Mouse (Mus musculus) gastrocnemius, postnatal 14 days (tissue): Measurements from ENCODE around the gene Ltbp2. TPM values are rescaled to one million over a fixed set of nuclear protein-coding genes. Genes with fewer than 3 reads are reported as not detected.

Experiments
- DNase-seq: peaks from one replicate; pipeline ENCODE4 v3.0.0; 2021; ENCODE audit warnings: mixed read lengths
- intact Hi-C: fragments of 180-260 bp; cut with DNase I; formaldehyde crosslinking; loops from one replicate; pipeline ENCODE4 v1.15.1; 2025; ENCODE audit warnings: low total_unique reads
- total RNA-seq, 2 experiments: library from RNA; stranded (reverse); gene quantifications; 2 replicates each; pipeline ENCODE4 v1.2.3; 2021

Gene Ltbp2
- total RNA-seq, 2 experiments from 2014 or later: 1.7 to 1.8 TPM

DNA sequence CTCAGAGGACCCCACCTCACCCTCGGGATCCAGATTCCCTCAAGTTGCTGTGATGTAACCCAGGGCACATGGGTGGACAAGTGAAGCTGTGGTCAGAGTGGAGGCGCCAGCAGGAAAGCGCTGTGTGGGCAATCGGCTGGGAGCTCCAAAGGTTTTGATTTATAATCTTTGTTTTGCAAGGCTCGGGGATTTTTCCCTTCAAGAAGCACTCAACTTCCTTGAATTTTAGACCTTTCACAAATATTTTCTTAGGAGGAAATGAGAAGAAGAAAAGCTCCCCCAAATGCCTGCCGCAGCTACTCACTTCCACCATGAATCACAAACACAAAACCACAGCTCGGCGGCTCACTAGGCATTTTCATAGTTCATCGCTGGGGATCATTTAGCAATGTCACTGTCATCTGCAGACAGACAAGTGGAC lies 29.7 kb downstream of the Ltbp2 start:
- DNase-seq: no peak
- intact Hi-C loops: no loop called here

DNA sequence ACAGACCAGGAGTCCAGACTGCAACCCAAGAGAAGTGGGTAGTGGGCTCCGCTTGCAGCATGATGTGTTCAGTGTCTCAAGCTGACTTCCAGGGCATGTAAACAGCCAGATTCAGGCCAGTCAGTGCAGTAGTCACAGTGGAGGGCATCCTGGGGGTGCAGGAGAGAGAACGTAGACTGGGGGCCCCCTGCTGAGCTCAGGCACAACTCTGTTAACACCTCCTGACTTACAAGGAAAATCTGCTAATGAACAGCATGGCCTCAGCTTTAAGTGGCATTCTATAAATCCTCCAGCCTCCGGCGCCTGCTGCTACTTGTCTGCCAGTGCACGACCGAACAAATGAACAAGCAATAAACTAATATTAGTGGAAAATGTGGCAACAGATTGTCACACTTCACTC lies 33.6 kb downstream of the Ltbp2 start:
- DNase-seq: no peak
- intact Hi-C loops: no loop called here

DNA sequence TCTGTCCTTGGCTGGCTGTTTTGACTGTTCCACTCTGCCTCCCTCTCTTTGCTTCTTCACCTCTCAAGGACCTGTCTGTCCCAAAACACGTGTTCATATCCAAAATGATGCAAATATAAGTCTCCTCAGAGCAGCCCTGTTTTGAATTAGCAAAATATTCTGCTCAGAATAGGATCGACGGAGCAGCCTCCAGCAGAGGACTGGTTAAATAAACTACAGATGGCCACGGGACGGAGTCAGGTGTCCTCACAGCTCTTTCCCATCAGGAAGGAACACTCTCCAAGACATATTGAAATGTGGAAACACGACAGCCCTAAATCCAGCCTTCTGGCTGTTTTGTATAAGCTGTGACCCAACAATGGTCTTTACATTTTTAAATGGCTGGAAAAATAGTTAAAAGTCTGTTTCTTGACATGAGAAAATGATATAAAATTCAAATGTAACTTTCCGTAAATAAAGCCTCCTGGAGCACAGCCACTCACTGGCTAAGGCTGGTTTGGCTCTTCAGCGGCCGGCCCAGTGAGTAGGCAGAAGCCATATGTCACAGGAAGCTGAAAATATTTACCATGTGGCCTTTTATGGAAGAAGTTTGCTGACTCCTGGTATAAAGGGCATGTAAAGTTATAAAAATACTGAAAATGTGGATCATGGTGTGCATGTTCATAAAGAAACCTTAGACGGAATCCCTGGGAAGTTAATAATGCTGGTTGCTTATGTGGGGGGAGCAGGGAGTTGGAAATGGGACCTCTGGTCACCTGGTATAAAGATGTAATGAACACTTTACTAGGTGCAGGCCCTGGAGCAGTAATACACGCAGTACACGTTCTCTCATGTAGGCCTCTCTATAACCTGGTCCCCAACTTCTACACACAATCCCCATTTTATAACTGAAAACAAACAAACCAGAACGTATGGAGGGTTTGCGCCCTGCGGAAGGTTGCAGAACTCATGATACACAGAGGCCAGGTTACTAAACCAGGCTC lies 34.9 kb downstream of the Ltbp2 start:
- no peak for DNase-seq
- intact Hi-C loops: no loop called here

DNA sequence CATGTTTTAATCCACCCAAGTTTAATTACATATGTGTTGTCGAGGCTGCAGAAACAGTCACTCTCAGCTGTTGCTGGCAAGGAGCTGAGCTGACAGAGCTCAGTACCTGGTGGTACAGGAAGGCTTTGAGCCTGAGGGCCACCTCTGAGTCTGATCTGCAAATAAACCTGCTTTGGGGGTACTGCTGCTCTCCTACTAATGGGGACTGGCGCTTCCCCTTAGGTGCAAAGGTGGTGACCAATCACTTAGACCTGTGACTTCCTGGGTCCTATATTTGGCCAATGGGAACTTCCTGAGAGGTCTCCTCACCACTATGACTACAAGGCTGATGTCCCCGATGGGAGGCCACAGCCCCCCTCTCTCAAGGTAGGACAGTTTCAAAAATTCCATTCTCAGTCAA lies 35.6 kb downstream of the Ltbp2 start:
- intact Hi-C loops: no loop called here
- DNase-seq: no peak

DNA sequence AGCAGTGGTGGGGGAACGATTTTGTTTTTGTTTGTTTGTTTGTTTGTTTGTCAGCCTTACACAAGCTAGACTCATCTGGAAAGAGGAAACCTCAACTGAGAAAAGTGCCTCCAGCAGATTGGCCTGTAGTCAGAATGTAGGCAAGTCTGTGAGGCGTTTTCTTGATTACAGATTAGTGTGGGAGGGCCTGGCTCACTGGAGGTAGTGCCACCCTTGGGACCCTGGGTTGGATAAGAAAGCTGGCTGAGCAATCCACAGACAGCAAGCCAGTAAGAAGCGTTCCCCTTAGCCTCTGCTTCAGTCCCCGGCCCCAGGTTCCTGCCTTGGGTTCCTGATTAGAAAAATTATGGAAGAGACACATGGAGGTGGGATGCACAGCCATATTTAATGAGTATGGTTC lies 36.4 kb downstream of the Ltbp2 start:
- DNase-seq: no peak
- intact Hi-C loops: no loop called here

DNA sequence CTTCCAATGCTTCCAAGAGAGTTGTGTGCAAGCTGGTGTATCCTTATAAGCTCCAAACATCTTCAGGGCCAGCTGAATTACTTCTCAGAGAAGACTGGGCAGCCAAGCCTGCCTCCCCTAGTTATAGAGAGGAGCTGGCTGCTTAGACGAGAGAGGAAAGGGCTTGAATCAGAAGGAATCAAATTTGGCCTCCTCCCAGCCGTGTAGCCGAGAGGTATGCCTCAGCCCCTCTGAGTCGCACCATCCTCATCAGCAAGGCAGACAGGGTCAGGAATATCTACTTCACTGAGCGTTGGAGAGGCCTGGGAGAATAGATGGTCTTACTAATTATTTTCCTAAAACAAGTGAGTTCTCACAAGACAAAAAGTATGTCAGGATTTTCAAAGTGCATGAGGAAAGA lies 40.7 kb downstream of the Ltbp2 start:
- intact Hi-C loops: no loop called here
- no peak for DNase-seq

DNA sequence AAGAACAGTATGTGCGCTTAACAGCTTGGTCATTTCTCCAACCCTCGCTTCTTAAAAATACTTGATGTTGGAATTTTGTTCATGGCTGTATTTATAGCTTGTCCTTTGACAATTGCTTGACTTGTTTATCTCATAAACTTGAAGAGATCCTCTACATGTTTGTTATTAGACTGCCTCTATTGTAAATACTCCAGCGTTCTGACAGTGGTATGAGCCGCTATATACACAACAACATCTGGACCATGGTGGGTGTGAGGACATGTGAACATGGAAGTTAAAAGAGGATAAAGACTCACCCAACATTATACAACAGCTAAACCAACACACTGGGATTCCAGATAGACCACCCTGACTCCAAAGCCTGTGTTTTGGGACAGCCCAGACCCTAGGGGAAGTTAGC lies 41.6 kb downstream of the Ltbp2 start:
- intact Hi-C loops: no loop called here
- DNase-seq: no peak

DNA sequence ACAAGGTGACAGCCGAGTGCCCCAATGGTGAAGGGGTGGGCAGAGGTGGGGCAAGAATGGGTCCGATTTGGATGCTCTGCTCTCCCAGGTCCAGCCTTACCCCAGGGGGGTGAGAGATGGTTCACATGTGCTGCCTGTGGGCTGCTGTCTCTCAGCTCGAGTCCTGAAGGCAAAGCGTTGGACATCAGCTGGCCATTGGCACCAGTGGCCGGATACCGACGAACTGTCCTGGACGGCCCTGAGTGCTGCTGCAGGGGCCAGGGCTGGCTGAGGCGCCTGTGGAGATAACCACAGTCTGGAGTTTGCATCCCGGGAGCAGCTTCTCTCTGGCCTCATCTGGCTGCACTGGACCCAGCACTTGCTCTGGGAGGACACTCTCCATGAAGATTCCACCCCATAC lies 44.7 kb downstream of the Ltbp2 start:
- intact Hi-C loops: no loop called here
- DNase-seq: no peak

DNA sequence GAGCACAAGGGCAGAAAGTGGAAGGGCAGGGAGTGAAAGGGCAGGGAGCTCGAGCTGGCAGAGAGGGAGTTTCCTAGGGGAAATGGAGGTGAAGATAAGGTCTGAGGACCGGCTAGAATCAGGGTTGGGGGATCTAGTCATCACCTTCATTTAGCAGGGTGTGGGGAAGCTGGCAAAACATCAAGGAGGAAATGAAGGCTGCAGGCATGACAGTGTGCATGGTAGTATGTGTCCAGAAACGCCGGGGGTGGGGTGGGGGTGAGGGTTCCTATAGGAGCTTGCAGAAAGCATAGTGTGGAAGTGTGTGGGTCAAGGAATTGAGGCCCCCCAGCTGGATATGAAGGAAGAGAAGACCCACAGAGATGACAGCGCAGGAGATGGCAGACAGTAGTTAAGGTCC lies 45.2 kb downstream of the Ltbp2 start:
- intact Hi-C loops: no loop called here
- DNase-seq: no peak

DNA sequence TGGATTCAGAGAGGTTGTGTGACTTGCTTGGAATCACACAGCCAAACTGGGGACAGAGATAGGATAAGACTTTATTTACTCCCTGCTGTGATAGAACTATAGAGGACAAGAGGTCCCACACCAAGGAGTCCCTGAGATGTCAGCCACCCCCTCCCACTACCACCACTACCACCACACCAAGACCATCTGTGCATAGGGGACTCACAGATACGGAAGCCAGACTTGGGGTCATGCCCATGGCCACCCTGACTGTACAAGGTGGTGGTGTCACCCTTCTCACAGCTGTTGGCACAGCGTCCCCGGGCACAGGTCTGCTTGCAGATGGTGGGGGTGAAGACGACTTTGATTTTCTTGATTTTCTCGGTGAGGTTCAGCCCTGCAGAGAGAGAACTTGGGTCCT lies 45.9 kb downstream of the Ltbp2 start:
- intact Hi-C loops: no loop called here
- no peak for DNase-seq

DNA sequence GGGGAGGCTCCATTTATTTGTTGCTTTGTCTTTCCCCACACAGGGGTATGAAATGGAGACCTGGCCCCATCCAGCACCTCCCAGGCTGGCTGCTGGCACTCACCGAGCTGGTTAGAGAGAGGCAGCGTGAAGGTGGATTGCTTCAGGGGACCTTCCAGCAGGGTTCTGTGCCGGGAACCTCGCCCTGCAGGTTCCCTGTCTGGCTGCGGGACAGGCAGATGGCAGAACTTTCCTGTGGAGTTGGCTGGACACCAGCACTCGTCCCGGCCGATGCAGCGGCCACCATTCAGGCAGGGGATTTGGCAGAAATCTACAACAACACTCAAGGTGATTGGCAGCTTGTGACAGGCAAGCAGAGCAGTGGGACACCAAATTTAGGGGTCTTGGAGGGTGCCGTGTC lies 46.4 kb downstream of the Ltbp2 start:
- no peak for DNase-seq
- intact Hi-C loops: no loop called here

DNA sequence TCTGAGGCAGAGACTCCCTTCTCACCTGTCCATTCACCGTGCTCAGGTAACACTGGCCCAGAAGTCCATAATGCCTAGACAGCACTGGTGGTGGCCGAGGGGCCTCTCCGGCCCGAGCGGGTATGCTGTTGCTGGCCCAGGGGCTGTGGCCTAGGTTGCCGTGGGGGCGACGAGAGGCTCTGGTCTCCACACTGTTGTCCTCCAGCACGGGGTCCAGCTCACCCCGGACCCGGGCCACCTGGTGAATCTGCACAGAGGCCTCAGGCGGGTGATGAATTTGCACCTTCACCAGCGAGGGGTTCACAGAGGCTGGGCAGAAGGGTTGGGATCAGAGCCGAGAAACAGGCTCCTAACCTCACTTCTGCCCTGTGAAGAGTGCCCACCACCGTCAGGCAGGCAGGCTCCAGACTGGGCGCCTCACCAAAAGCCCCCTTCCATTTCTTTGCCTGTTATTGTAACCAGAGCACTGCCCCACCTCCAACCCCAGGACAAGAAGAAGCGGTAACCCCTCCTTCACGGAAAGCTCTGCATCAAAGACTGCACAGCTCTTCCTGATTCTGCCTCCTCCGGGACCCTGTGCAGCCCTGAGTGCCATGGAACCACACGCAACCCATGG lies 47.1 kb downstream of the Ltbp2 start:
- intact Hi-C loops: no loop called here
- no peak for DNase-seq

DNA sequence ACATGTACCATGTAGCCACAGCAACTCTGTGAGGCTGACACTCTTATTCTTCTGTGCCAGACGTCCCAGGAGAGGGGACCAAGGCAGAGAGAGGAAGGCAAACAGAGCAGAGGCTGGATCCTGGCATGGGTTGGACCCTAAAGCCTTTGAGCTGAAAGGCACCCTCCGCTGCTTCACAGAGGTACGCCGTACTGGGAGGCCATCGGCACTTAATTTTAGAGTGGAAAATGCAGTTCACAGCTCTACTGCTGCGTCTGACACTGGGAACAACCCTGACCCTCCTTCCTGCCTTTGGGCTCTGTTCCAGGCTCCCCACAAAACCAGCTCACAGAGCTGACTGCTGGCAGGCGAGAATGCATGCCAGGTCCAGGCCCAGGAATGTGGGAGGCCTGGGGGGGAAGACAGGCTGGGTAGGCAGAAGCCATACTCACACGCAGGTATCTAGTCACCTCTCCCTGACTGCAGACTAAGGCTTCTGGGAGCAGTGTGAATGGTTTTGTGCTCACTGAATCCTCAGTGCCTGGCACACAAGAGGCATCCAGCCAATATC lies 48.9 kb downstream of the Ltbp2 start:
- intact Hi-C loops: no loop called here
- DNase-seq: no peak

DNA sequence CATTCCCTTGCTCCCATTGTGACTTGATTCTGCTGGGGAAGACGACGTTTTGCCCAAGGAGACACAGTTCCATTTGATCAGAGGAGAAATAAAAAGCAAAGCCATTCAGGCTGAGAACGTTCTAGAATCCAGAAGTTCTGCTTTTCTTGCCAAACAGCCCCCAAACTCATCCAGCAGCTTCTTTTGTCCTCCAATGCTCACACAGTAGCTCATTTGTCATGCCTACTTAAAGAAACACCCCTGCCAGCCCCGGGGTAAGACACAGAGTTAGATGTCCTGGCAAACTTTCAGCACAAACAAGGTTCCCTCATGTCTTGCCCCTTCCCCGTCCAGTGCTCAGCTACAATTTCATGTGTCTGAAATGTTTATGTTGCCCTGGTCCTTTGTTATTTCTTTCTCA lies 52.1 kb downstream of the Ltbp2 start:
- intact Hi-C loops: no loop called here
- no peak for DNase-seq

DNA sequence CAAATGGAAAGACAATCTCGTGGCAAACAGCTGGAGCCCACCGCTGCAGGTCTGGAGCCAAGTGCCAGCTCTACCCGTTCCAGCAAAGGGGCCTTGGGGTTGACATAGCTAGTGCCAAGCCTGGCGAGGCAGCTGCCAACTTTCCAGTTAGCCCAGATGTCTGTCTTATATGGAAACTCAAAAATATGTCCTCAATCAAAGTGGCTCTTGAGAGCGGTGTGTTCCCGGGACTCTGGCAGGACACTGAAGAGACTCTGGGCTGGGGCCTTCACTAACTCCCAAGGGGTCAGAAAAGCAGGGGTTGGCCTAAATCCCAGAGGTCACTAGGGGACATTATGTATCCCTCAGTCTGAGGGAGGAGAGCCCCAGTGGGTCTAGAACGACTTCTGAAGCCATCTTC lies 52.7 kb downstream of the Ltbp2 start:
- no peak for DNase-seq
- intact Hi-C loops: no loop called here

DNA sequence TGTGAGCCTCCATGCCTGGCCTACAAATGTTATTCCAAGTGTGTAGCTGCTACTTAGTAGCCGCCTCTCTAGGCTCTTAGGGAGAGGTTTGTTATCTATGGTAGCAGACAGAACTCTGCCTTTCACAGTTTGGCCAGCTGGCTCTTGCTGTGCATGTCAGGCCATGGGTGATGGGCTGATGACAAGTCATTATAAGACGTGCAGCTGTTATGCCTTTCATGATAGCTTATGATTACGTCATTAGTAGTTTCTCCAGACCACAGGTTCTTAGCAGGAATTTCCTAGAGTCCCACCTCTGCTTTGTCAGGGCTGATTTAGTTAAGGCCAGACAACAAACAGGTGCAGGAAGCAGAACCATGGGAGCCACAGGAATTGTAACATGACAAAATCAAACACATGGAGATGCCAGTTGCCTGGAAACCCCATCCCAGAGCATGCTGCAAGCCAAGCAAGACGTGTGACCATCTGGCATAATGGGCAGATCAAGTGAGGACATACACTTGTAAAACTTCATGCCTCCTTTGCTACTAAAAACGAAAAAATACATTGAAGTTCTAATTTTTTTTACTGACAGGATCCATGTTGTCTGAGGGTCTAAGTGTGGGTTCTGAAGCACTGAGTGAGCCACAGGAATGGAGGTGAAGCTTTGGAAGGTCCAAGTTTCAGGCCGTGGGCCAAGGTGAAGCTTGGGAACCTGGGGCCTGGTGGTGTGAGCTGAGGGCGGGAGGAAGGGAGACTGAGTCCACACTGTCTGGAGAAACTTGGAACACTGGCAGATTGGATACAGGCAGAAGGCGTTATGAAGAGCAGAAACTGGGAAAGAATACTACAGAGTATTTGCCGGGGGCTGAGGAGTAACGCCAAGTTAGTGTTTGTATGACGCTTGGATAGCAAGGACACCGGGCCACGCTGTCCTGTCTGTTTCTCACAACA lies 56.8 kb downstream of the Ltbp2 start:
- DNase-seq: no peak
- intact Hi-C loops: no loop called here

DNA sequence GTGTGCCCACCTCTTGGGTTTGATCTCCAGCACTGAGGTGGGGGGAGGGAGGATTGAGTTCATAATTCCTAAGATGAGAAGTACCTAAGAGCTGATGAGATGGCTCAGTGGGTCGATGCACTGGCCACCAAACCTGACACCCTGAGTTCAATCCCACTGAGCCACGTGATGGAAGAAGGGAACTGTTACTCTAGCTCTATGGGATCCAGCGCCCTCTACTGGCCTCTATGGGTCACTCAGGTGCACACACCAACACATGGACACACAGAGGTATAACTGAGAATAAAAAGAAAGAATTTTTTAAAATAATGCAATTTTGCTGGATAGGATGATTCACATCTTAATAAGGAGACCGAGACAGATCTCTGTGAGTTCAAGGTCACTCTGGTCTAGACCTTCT lies 57.8 kb downstream of the Ltbp2 start:
- DNase-seq: no peak
- intact Hi-C loops: no loop called here

DNA sequence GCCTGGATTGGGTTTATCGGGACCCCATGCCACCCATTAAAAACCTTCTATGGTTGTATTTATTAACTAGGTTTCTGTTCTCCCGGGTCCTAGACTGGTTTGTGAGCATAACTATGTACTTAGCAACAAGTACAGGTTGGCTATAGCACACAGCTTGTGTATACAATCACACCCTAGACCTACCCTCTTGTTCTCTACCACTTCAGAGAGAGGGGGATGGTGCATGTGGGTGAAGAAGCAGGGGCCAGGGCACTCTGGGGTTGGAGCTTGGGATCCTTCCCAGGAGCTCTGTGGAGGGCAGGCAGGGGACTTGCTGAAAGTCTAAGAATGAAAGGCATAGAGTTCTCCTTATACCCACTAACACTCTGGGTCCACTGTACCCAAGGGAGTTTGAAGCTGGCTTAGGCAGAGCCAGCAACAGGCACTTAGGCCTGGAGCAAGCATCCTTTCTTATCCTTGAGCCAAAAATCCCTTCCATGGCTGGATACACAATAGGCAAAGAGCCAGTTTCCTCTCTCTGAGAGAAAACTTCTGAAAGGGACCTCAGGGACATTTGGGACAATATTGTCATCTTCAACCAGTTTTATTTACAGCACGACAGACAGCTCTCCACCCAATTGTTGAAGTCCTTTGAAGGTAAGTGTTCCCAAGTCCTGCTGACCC lies 61.5 kb downstream of the Ltbp2 start:
- intact Hi-C loops: loop anchor here (5.0 kb wide), 1 partner anchor 63 kb away; the partner anchor contains the start of gene Ltbp2
- DNase-seq: no peak

DNA sequence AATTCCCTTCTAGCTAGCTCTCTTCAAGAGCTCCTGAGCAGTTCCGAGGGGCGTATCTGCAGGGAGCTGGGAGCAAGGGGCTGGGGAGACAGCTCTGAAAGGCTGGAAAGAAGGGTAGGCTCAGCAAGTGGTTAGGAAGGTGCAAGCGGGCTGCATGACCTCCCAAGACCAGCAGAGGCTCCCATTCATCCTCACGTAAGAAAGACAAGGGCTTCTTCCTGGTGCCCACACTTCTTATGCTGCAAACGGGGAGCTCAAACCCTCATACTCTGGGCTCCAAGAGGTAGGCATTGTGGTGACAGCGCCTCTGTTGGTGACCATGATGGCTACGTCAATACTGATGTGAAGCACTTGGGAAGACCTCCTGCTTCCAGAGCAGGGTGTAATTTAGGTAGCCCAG lies 62.6 kb downstream of the Ltbp2 start:
- no peak for DNase-seq
- intact Hi-C loops: loop anchor here (5.0 kb wide), 1 partner anchor 64 kb away; the partner anchor contains the start of gene Ltbp2
